8 mouse cellular contexts compared by ENCODE assay signal in the genomic region with DNA sequence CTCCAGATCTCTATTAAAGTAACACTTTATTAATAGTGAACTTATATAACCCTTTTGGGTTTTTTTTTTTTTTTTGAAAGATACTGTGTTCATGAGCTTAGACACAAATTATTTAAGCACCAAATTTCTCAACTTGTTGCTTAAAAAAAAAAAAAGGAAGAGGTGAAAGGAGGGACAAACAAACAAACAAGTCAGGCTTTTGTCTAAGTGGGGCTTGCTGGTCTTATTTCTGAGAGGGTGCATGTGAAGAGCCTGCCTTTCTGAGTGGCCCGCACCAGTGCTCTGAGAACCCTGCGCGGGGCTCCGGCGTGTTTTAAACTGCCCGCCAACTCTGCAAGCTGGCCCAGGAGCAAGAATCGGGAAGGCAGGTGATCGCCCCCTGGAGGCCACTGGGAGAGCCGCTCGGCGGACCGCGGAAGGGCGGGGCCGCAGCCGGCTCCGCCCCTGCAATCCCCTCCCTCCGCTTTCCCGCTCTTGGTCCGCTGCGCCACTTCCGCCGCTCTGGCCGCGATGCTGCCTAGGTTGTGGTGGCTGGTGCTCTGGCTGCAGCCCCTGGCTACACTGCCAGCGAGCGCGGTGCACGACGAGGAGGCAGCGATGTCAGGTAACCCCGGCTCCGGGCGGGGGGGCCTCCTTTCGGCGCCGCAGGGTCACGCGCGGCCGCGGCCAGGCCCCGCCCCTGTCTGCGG. TPM values are rescaled to one million over a fixed set of nuclear protein-coding genes. Genes with fewer than 3 reads are reported as not detected.
DNase-seq lines count a peak whose midpoint lies in the region; ATAC-seq and TF ChIP-seq lines count a peak whose summit lies in the region.

TSS of gene Nemp2 (plus strand) at position 456 of the 689 bp plus-strand sequence.

- TF ChIP-seq EP300 in liver, postnatal 0 days (IDR thresholded peaks at IDR 0.05; ENCODE audit: low read depth) = no peak

- in situ Hi-C loops in ES-E14 (cut with MboI; ENCODE audit: low sequenced_read_pairs in 2 of 2, unreplicated experiment in 2 of 2) = no loop called here

- peak; percentile 80 for DNase-seq in ES-E14 (ENCODE audit: low read depth, low spot score)
- DNase-seq in cerebellum, adult 11 months = peak; percentile 92
- peak; percentile 92 for DNase-seq in forebrain, embryonic 14.5 days (ENCODE audit: low spot score)
- DNase-seq in heart, postnatal 14 days = peak; percentile 95 to 96
- DNase-seq in layer of hippocampus, adult 11-12 months (ENCODE audit: low spot score) = peak; percentile 94
- DNase-seq in liver, postnatal 0 days = peak; percentile 94
- peak; percentile 72 for DNase-seq in telencephalon, adult 2 months (ENCODE audit: low read depth, low spot score)

- peak; percentile 98 for ATAC-seq in forebrain, embryonic 14.5 days
- peak; percentile 95 for ATAC-seq in liver, postnatal 0 days
- peak; percentile 95 for ATAC-seq in neural tube, embryonic 13.5 days (ENCODE audit: low read depth)

- no peaks in the 10 kb centered on the region for H3K27me3 ChIP-seq in forebrain, embryonic 14.5 days (replicated peaks; ENCODE audit: control insufficient read depth, insufficient read depth, low read length)
- no peaks in the 10 kb centered on the region for H3K27me3 ChIP-seq in liver, postnatal 0 days (ENCODE audit: insufficient read depth, low read length)
- no peaks in the 10 kb centered on the region for H3K27me3 ChIP-seq in neural tube, embryonic 13.5 days

- H3K4me3 ChIP-seq in ES-E14 (ENCODE audit: insufficient read depth in 1 of 2, low read depth in 1 of 2, low read length in 2 of 2, poor library complexity in 1 of 2, severe bottlenecking in 1 of 2) = peak within 1 kb of the TSS; percentile 88 to 99
- peak within 1 kb of the TSS; percentile 81 for H3K4me3 ChIP-seq in forebrain, embryonic 14.5 days (ENCODE audit: low read depth, low read length)
- H3K4me3 ChIP-seq in liver, postnatal 0 days (ENCODE audit: low read depth, low read length) = peak within 1 kb of the TSS; percentile 71
- peak within 1 kb of the TSS; percentile 80 for H3K4me3 ChIP-seq in neural tube, embryonic 13.5 days

- H3K4me2 ChIP-seq in forebrain, embryonic 14.5 days (ENCODE audit: low read length) = peak within 1 kb of the TSS; percentile 52
- peak within 1 kb of the TSS; percentile 60 for H3K4me2 ChIP-seq in liver, postnatal 0 days (ENCODE audit: low read depth, low read length)
- H3K4me2 ChIP-seq in neural tube, embryonic 13.5 days = peak within 1 kb of the TSS; percentile 64

- peak; percentile 91 for TF ChIP-seq CTCF in liver, postnatal 0 days (IDR thresholded peaks at IDR 0.05; ENCODE audit: low read depth)

- intact Hi-C loops in heart, postnatal 14 days (cut with DNase I) = loop anchor here (2.0 kb wide), 3 partner anchors 128 to 484 kb away; no protein-coding TSS in a partner anchor

- WGBS in forebrain, embryonic 14.5 days = 0% methylated on average over 44 of the region's 44 CpGs
- WGBS in liver, postnatal 0 days (ENCODE audit: insufficient replicate concordance) = under 1% methylated on average over 38 of the region's 44 CpGs
- WGBS in neural tube, embryonic 13.5 days = under 1% methylated on average over 44 of the region's 44 CpGs

- H3K4me1 ChIP-seq in ES-E14 (ENCODE audit: control insufficient read depth in 2 of 2, insufficient read depth in 2 of 2, low read length in 2 of 2, poor library complexity in 1 of 2) = peaks cover 0 to 2% of the 10 kb centered on the region in 2 experiments; a peak in 1 of 4 replicates
- H3K4me1 ChIP-seq in forebrain, embryonic 14.5 days (ENCODE audit: control insufficient read depth, insufficient read depth, low read length) = peaks cover 4% of the 10 kb centered on the region; the same call in 1 of the 2 replicates
- H3K4me1 ChIP-seq in liver, postnatal 0 days (ENCODE audit: insufficient read depth) = peaks cover 4% of the 10 kb centered on the region; the same call in 1 of the 2 replicates
- peaks cover 13% of the 10 kb centered on the region for H3K4me1 ChIP-seq in neural tube, embryonic 13.5 days (replicated peaks)

- peak within 1 kb of the TSS; percentile 89 for H3K9ac ChIP-seq in ES-E14 (ENCODE audit: insufficient read depth, low read depth, low read length, poor library complexity, severe bottlenecking)
- H3K9ac ChIP-seq in forebrain, embryonic 14.5 days (ENCODE audit: low read length) = peak within 1 kb of the TSS; percentile 87
- peak within 1 kb of the TSS; percentile 61 for H3K9ac ChIP-seq in liver, postnatal 0 days (replicated peaks)
- H3K9ac ChIP-seq in neural tube, embryonic 13.5 days = peak within 1 kb of the TSS; percentile 82

- H3K9me3 ChIP-seq in ES-E14 (ENCODE audit: control insufficient read depth, insufficient read depth, low read depth, low read length) = no peaks in the 10 kb centered on the region
- H3K9me3 ChIP-seq in forebrain, embryonic 14.5 days (replicated peaks; ENCODE audit: control insufficient read depth, low read length) = no peaks in the 10 kb centered on the region
- no peaks in the 10 kb centered on the region for H3K9me3 ChIP-seq in liver, postnatal 0 days (ENCODE audit: low read length)
- no peaks in the 10 kb centered on the region for H3K9me3 ChIP-seq in neural tube, embryonic 13.5 days

- peak within 1 kb of the TSS; percentile 78 for H3K27ac ChIP-seq in ES-E14 (ENCODE audit: insufficient read depth, low read depth, low read length, poor library complexity, severe bottlenecking)
- peak within 1 kb of the TSS; percentile 74 for H3K27ac ChIP-seq in forebrain, embryonic 14.5 days (ENCODE audit: low read depth, low read length)
- H3K27ac ChIP-seq in liver, postnatal 0 days (ENCODE audit: low read depth) = peak within 1 kb of the TSS; percentile 50
- H3K27ac ChIP-seq in neural tube, embryonic 13.5 days (replicated peaks) = peak within 1 kb of the TSS; percentile 86

- H3K36me3 ChIP-seq in ES-E14 (ENCODE audit: control insufficient read depth, insufficient read depth, low read length, poor library complexity, severe bottlenecking) = peaks cover 2% of the 10 kb centered on the region; the same call in 1 of the 2 replicates
- no peaks in the 10 kb centered on the region for H3K36me3 ChIP-seq in forebrain, embryonic 14.5 days (ENCODE audit: control insufficient read depth, insufficient read depth, low read length)
- H3K36me3 ChIP-seq in liver, postnatal 0 days (replicated peaks; ENCODE audit: insufficient read depth, low read length) = no peaks in the 10 kb centered on the region
- H3K36me3 ChIP-seq in neural tube, embryonic 13.5 days = no peaks in the 10 kb centered on the region

TF ChIP-seq in ES-E14, 5 proteins besides CTCF, POLR2A, EP300 and RAD21:
- TF ChIP-seq MAFK (IDR thresholded peaks at IDR 0.05; ENCODE audit: insufficient read depth, low read depth, low read length) (no peak), HCFC1 (IDR thresholded peaks at IDR 0.05; ENCODE audit: borderline replicate concordance, insufficient read depth, low read length) (peak; percentile 67; the same call in 1 of the 2 replicates), ZC3H11A (IDR thresholded peaks at IDR 0.05; ENCODE audit: borderline replicate concordance, low read depth, low read length) (peak; percentile 27; the same call in 1 of the 2 replicates), ZNF384 (IDR thresholded peaks at IDR 0.05; ENCODE audit: low read depth, low read length) (peak; percentile 65; the same call in 1 of the 2 replicates), CHD2 (IDR thresholded peaks at IDR 0.05; ENCODE audit: low read depth, low read length) (no peak)

RNA-seq across cellular contexts. Expression of gene Nemp2, which starts in this region (rescaled TPM):
- total RNA-seq in ES-E14 (2012; rRNA removed) = 8.7 and 14.9 TPM in 2 replicates
- 9.5 and 10.1 TPM in 2 replicates for polyA plus RNA-seq in forebrain, embryonic 14.5 days (2014; fragmentation: Nextera tagmentation; extraction: Ambion mirVana)
- 1 to 10 TPM; 1.6 to 2.1 TPM for total RNA-seq in heart, postnatal 14 days (2021)
- 1.1 and 1.2 TPM in 2 replicates for polyA plus RNA-seq in liver, postnatal 0 days (2015; fragmentation: Nextera tagmentation; extraction: Ambion mirVana)
- 5.0 and 5.9 TPM in 2 replicates for polyA plus RNA-seq in neural tube, embryonic 13.5 days (2015; fragmentation: Nextera tagmentation; extraction: Ambion mirVana)

Comparison
In these comparisons a context has a peak if more than half of its experiments do, and no peak if none do; other contexts are left out.
1. Peak in every context shown above with its lines: DNase-seq, ATAC-seq, H3K4me3 ChIP-seq and H3K27ac ChIP-seq.